Mouse (Mus musculus) NIH3T3 (cell line): ENCODE measurements around the gene Slu7.

Source experiments
- DNase-seq: peaks from one replicate; pipeline ENCODE4 v3.0.0-alpha.2; 2012; ENCODE audit warnings: low read depth

The Slu7 gene

GRCm38 (mm10) chr11:43433254-43434023 lies at the start of gene Slu7:
Slu7 (plus strand) TSS chr11:43433744.
- peak; percentile 87 for DNase-seq

- DNase-seq: peak; percentile 66
These were observed 48.4 kb upstream of the Slu7 start for GRCm38 (mm10) chr11:43385055-43385649.

DNA sequence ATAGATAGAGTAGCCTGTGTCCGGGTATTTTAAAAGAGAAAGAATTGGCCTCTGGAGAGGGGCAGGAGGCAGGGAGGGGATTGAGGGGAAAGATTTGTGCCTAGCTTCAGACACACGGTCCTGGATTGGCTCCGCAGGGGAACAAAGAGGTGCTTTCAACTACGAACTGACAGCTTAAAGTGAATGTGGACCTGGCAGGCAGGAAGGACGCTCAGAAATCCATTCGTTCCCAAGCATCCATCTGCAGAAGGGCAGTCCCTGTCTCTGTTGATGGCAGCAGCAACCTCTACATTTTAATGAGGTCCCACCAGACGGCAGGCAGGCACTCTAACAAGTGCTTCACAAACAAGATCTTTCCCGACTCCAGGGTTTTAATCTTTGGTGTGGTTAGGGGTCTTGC lies 47.8 kb upstream of the Slu7 start:
- DNase-seq: no peak

DNA sequence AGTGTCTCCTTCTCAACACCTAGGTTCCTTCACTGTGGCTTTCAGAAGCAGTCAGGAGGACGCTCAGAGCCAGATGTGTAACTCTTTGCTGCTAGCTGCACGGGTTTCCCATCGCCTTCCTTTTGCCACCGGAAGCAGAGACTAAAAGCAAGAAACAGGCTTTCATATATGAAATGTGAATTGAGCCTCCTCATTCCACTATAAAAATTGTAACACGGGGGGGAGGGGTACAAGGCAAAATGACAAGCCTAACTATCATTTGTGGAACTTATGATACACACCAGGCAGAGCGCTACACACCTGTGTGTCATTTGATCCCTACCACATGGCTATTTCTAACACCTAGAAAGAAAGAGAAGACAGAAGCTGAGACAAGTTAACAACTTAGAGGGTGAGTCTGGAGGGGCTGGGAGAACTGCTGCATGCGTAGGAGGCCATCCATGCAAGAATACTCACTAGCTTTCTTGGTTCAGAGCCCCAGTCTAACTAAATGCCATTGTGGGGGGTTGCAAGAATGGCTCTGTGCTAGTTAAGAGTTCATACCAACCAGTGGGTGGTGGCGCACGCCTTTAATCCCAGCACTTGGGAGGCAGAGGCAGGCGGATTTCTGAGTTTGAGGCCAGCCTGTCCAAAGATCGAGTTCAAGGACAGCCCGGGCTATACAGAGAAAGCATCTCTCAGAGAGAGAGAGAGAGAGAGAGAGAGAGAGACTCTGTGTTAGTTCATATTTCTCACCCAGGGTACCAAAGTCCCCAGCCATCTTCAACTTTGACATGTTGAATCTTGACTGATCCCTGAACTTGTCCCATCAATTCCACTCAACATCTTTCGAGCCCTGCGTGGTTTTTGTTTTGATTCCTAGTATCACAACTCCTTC lies 46.3 kb upstream of the Slu7 start:
- DNase-seq: no peak

GRCm38 (mm10) chr11:43388122-43389097 lies 45.1 kb upstream of the Slu7 start:
- DNase-seq: no peak

- DNase-seq: no peak
These were observed 44.4 kb upstream of the Slu7 start for GRCm38 (mm10) chr11:43389118-43389517.

DNA sequence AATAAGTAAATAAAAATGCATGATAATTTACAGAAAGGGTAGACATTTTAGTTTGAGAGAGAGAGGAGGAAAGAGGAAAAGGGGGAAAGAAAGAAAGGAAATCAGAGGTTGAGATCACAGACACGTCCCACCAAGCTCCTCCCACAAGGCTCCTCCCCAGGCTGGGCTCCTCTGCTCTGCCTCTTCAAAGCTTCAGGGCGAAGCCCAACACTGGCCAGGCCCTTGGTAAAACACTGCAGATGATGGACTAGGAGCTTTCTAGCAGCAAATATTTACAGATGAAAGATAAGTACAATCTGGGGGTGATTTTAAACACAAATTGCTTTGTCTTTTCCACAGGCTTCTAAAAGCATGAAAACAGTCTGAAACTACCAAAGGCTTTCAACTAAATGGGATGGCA lies 40.8 kb upstream of the Slu7 start:
- DNase-seq: no peak

DNA sequence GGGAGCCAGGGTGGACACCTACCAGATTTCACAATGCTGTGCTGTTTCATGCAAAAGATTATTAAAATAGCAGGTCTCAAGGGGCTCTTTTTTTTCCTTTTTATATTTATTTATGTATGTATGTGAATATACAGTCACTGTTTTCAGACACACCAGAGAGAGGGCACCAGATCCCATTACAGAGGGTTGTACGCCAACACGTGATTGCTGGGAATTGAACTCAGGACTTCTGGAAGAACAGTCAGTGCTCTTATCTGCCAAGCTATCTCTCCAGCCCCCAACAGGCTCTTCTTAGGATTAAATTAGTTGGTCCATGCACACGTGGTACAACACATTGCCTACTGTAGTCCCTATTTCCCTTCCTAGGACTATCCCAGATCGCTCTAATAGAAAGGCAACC lies 40.2 kb upstream of the Slu7 start:
- DNase-seq: no peak

GRCm38 (mm10) chr11:43395073-43395948 lies 38.2 kb upstream of the Slu7 start:
- no peak for DNase-seq

- no peak for DNase-seq
These were observed 37.3 kb upstream of the Slu7 start for GRCm38 (mm10) chr11:43396246-43396645.

DNA sequence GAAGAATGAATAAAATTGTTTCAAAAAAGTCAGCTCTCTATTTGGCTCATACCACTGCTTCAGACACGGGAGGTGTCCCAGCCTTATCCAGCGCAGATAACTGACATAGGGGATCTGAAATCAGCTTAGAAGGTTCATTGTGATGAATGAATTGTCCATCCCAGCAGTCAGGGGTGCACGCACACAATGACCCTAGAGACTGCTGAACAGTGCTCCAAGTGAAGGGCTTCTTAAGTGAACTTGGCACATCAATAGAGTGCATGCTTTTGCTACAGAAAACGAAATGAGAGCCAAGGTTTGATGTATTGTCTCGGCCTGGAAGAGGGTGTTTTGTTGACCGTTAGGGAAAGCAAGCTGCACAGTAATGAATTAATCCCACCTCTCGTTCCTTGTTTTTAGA lies 36.9 kb upstream of the Slu7 start:
- no peak for DNase-seq

GRCm38 (mm10) chr11:43399297-43399696 lies 34.2 kb upstream of the Slu7 start:
- DNase-seq: peak; percentile 15

GRCm38 (mm10) chr11:43400131-43400530 lies 33.4 kb upstream of the Slu7 start:
- DNase-seq: no peak

DNA sequence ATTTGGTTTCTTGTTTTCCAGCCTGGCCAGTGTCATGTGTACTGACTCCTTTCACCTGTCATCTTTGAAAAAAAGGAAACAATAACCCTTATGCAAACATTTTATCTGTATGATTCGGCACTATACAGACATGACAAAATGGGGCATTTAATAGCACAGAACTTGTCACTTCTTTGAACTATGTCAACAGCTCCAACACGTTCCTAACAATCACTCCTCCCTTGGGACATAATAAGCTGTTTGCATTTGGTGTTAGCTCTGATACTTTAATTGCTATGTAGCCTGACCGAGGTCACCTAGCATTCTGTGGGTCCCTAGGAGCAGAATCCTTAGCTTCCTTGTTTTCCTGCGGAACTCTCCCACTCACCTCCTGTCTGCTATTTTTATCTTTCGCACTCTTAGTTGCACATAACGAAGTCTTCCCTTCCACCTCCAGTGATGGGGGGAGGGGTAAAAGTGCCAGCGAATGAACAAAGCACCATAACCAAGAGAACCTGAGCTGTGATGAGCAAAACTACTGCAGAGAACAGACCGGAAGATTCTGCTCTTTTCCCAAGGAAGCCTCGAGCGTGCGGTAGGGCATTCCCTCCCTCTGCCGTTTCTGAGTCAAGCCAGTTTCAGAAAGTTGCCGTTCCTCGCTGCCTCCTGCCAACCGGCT lies 29.3 kb upstream of the Slu7 start:
- no peak for DNase-seq

DNA sequence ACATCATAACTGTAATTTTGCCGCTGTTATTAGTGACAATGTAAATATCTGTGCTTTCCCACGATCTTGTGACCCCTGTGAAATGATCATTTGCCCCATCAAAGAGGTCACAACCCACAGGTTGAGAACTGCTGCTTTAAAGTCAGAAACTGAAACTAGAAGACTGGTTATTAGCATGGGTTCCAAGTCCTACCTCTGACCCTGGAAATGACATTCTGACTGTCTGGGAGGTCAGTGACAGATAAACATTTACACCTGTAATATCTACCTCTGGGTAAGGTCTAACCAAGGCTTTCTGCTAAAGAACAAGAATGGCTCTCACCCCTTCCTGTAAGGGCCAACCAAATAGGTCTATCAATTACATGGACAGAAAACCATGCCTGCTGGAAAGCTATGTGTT lies 24.7 kb upstream of the Slu7 start:
- no peak for DNase-seq

GRCm38 (mm10) chr11:43410291-43410690 lies 23.3 kb upstream of the Slu7 start:
- no peak for DNase-seq

- peak; percentile 76 for DNase-seq
These were observed 22.1 kb upstream of the Slu7 start for GRCm38 (mm10) chr11:43411413-43411812.

DNA sequence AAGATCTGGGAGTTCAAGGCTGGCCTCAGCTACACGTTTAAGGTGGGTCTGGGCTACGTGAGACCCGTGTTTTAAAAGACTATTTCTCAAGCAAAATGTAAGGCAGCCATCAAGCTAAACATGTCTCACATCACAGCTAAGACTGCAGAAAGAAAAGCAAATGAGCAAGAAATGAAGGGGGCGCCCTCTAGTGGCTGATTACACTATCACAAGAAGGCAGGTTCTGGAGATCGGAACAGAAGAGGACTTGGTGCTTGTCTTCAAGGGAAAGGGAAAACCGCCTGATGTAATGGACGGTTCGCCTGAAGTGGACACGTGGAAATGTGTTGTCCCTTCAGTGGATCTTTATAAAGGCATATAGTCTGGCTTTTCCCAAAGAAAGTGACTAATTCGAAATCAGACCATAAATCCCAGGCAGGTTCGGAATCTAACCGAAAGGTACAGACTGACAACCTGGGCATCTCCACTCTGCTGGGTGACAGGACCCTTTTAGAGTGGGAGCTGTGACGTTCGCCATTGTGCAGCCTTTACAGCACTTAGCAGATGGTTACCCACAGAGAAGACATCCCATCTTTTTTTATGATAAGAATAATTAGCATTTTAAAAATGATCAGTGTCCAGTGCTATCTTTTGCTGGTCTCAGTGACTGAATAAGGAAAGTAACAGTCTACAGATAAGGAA lies 20.6 kb upstream of the Slu7 start:
- DNase-seq: peak; percentile 93

DNA sequence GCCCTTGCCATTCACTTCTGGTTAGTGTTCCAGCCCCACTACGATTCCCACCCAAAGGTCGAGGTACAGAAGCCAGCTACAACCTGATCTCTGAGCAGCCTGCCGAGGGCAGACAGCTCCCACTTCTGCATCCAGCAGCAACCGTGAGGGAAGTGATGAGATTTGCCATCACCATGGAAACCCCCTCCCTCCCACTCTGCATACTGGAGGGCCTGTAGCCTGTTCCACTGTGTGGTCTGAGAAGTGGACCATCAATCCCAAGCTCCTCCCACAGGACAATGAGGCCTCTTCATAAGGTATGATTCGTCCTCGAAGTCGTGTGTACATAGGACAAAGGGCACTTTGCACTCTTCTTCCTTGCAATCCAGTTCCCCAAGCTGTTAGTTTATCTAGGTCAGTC lies 16.3 kb upstream of the Slu7 start:
- DNase-seq: no peak

GRCm38 (mm10) chr11:43424386-43424785 lies 9.2 kb upstream of the Slu7 start:
- peak; percentile 16 for DNase-seq
